Mouse (Mus musculus) intestine, embryonic 15.5 days (tissue): ENCODE results near the gene Cd151. TPM values are rescaled to one million over a fixed set of nuclear protein-coding genes. Genes with fewer than 3 reads are reported as not detected.
A peak's percentile ranks its signal among the peaks of the same experiment; 100 is the strongest.

ENCODE experiments used
- ATAC-seq: fragments of 200-750 bp; cut with Nextera tagmentation; 2 replicates; pipeline ENCODE4 v1.8.0; 2017; ENCODE audit warnings: moderate TSS enrichment, moderate library complexity
- H3K27ac ChIP-seq: fragments of 300-500 bp; sonication (generic); 2 replicates; pipeline ENCODE4 v1.5.1; 2015; ENCODE audit warnings: mild to moderate bottlenecking, inconsistent platforms
- H3K27me3 ChIP-seq: fragments of 300-500 bp; sonication (generic); replicated peaks from 2 replicates; pipeline ENCODE4 v1.6.1; 2015; ENCODE audit warnings: inconsistent platforms
- H3K36me3 ChIP-seq: fragments of 300-500 bp; sonication (generic); 2 replicates; pipeline ENCODE4 v1.6.1; 2015; ENCODE audit warnings: inconsistent platforms
- H3K4me1 ChIP-seq: fragments of 300-500 bp; sonication (generic); replicated peaks from 2 replicates; pipeline ENCODE4 v1.6.1; 2015; ENCODE audit warnings: inconsistent platforms
- H3K4me2 ChIP-seq: fragments of 300-500 bp; sonication (generic); replicated peaks from 2 replicates; pipeline ENCODE4 v1.6.1; 2015; ENCODE audit warnings: mild to moderate bottlenecking, inconsistent platforms
- H3K4me3 ChIP-seq: fragments of 300-500 bp; sonication (generic); replicated peaks from 2 replicates; pipeline ENCODE4 v1.5.1; 2015; ENCODE audit warnings: inconsistent platforms
- H3K9ac ChIP-seq: fragments of 300-500 bp; sonication (generic); 2 replicates; pipeline ENCODE4 v1.6.1; 2015; ENCODE audit warnings: inconsistent platforms
- H3K9me3 ChIP-seq: fragments of 300-500 bp; sonication (generic); 2 replicates; pipeline ENCODE4 v1.6.1; 2016; ENCODE audit warnings: inconsistent platforms
- WGBS: fragments of 180-500 bp; shearing (Covaris S2); methylation state at CpG from one replicate; pipeline ENCODE4 v1.1.7; 2015; 5-methylcytosine and 5-hydroxymethylcytosine counted together
- polyA plus RNA-seq: library from polyadenylated mRNA; unstranded; fragments of >200 nt; fragmentation: Nextera tagmentation; extraction: Ambion mirVana; gene quantifications from 2 replicates; pipeline ENCODE4 v1.2.1, GENCODE M21; 2015

Gene Cd151
- polyA plus RNA-seq, 1 experiment from 2014 or later: 21.5 TPM

DNA sequence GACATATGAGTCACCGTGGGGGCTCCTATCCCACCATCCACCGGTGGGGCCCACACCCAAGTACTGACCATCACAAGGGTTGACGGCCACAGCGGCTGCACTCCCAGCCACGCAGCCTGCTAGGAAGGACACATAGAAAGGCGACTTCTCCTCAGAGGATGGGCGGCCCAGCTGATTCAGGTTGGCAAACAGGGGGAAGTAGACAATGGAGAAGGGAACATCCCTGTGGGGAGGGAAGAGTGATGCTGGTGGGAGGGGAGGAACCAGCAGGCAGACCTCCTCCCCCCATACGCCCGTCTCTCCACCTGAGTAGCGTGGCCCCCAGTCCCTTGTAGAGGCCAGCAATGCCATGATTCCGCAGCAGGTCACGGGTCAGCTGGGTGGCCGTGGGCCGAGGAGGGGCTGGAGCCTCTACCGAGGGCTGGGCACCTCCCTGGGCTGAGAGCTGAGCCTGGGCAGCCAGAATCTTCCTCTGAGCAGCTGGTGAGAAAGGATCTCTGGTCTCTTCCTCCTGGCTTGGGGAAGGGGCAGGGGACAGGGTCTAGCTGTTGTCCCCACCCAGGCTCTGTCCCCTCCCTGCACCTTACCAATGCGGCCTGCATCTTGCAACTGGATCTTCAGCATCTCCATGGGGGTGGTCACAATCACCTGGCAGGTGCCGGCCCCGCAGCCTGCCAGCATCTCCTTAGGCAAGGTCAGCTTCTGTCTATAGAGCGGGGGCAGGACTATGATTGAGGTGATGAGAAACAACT, 35.6 kb upstream of the Cd151 start:
- Histone ChIP-seq H3K27ac (no peak overlapping the region), H3K9me3 (no peaks in the 10 kb centered on the region), H3K27me3 (no peaks in the 10 kb centered on the region), H3K4me1 (peaks cover 40% of the 10 kb centered on the region), H3K9ac (no peak overlapping the region), H3K4me2 (no peak overlapping the region), H3K36me3 (peaks cover 25% of the 10 kb centered on the region; the same call in 1 of the 2 replicates), H3K4me3 (no peak overlapping the region)
- 94% methylated on average over 19 of the region's 19 CpGs for WGBS
- no peak for ATAC-seq

DNA sequence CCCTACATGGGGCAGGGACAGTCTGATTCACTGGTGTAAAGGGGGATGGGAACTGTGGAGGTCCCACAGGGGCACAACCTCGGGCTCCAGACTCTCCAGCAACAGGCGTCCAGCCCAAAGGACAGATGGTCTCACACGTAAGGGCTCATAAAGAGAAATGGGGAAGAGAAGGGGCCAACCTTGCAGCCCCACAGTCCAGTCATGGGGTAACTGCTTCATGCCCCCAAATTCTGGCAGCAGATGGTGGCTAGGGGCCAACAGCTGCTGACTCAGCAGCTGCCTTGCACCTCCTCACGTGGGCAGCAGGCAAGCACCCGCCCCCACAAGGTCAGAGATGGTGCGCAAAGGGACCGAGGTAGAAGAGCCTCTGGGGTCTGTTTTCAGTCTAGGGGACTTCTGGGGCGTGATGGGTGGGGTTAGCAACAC, 35.0 kb upstream of the Cd151 start:
- Histone ChIP-seq H3K27me3 (no peaks in the 10 kb centered on the region), H3K4me3 (no peak overlapping the region), H3K27ac (no peak overlapping the region), H3K9ac (no peak overlapping the region), H3K9me3 (no peaks in the 10 kb centered on the region), H3K4me2 (no peak overlapping the region), H3K4me1 (peaks cover 40% of the 10 kb centered on the region), H3K36me3 (peaks cover 25% of the 10 kb centered on the region; the same call in 1 of the 2 replicates)
- no peak for ATAC-seq
- 78% methylated on average over 8 of the region's 8 CpGs for WGBS

GRCm38 (mm10) chr7:141432741-141433516, 34.3 kb upstream of the Cd151 start:
- H3K9ac ChIP-seq: 0 out of 2 replicates have a peak overlapping the region, but pooled peaks have one; percentile 56
- peaks cover 40% of the 10 kb centered on the region for H3K4me1 ChIP-seq
- no peaks in the 10 kb centered on the region for H3K27me3 ChIP-seq
- ATAC-seq: no peak
- 88% methylated on average over 6 of the region's 6 CpGs for WGBS
- H3K4me2 ChIP-seq: no peak overlapping the region
- H3K27ac ChIP-seq: no peak overlapping the region
- H3K9me3 ChIP-seq: no peaks in the 10 kb centered on the region
- peaks cover 25% of the 10 kb centered on the region; the same call in 1 of the 2 replicates for H3K36me3 ChIP-seq
- no peak overlapping the region for H3K4me3 ChIP-seq

DNA sequence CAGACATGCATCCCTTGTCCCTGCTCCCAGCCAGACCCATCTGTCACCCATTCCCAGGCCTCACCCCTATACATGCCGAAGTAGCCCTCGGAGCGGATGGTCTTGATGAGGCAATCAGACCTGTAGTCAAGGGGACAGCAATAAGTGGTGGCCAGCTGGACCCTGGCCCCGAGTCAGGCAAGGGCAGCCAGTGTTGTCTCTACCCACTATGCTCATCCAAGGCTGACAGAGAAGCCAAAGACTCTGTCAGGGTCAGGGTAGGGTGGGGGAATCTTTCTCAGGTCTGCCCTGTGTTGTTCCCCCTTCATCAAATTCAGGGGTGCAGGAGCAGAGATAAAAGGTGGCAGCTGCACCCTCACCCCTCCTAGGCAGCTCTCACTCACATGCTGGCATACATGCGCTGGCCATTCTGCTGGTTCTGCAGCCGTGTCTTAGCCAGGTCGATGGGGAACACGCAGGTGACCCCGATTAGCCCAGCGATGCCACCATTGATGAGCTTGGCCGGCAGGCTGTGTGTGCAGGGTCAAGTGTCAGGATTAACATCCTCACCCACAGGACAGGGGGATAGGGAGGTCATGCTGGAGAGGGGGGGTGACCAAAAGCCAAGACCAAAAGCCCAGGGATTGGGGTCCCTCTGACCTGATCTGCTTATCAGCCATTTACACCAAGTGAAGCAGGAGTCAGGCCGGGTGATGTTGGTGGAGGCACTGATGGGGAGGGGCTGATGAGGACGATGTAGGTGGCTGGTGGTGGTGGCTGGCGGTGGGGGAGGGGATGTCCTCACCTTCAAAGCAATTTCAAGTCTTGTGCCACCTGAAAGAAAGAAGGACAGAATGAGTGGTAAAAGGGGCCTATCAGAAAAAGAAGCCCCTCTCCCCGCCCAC, 33.4 kb upstream of the Cd151 start:
- Histone ChIP-seq H3K36me3 (peaks cover 28% of the 10 kb centered on the region; the same call in 1 of the 2 replicates), H3K27me3 (no peaks in the 10 kb centered on the region), H3K9me3 (no peaks in the 10 kb centered on the region), H3K27ac (no peak overlapping the region), H3K4me3 (peak overlapping the region; percentile 36), H3K9ac (peak overlapping the region; percentile 56), H3K4me2 (peak overlapping the region; percentile 94), H3K4me1 (peaks cover 40% of the 10 kb centered on the region)
- no peak for ATAC-seq
- WGBS: 70% methylated on average over 15 of the region's 15 CpGs

DNA sequence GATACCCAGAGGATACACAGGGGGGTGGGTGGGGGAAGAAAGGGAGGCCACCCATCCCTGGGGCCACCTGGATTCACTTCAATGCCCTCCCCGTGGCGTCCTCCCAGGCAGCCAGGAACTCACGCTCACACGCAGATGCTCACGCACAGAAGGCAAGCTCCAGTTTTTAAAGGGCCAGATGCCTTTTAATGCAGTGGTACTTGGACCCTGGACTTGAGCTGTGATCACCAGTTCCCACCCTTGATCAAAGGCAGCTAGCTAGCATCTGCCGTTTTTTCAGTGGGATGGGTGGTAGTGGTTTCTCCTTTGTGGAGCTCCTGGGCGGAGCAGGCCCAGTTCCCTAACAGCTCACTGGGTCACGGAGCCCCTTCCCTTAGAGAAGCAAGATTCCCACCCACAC, 32.7 kb upstream of the Cd151 start:
- Histone ChIP-seq H3K27me3 (no peaks in the 10 kb centered on the region), H3K9me3 (no peaks in the 10 kb centered on the region), H3K4me3 (peak overlapping the region; percentile 36), H3K27ac (no peak overlapping the region), H3K4me2 (peak overlapping the region; percentile 94), H3K4me1 (peaks cover 37% of the 10 kb centered on the region), H3K9ac (peak overlapping the region; percentile 56), H3K36me3 (peaks cover 28% of the 10 kb centered on the region; the same call in 1 of the 2 replicates)
- no peak for ATAC-seq
- WGBS: 10% methylated on average over 8 of the region's 8 CpGs

DNA sequence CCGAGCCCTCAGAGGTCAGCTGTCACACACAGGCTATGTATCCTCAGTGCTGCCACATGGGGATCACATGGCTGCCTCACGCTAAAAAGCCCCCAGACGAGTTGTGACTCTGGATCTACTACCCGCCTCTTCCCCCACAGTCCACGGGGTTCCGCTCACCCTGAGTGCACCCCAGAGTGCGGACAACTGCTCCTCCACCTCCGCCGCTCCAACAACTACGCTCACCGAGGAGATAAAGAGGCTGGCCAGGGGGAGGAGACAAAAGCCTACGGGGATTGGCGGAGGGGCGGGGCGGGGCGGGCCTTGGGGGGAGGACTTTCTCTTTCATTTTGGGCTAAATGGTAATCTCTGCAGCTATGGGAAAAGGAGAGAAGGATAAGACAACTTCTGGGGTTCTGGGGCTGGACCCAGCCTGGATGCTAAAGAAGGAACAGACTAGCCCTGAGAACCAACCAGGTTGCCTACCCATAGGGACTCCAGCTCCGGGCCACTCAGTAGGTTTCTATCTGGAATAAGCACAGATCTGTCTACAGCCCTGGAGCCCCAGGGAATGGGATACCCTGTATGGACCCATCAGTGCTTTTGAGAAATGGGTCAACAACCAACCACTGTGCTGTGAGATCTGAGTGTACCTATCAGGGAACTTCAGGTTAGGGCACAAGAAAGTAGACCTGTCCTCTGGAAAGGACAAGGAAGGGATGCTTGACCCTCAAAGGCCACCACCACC, 31.9 kb upstream of the Cd151 start:
- H3K9ac ChIP-seq: peak overlapping the region; percentile 56
- H3K36me3 ChIP-seq: peaks cover 28% of the 10 kb centered on the region; the same call in 1 of the 2 replicates
- peak overlapping the region; percentile 94 for H3K4me2 ChIP-seq
- H3K4me3 ChIP-seq: peak overlapping the region; percentile 36
- H3K27ac ChIP-seq: peak overlapping the region; percentile 11; the same call in 1 of the 2 replicates
- WGBS: 5% methylated on average over 17 of the region's 17 CpGs
- peak; percentile 46 for ATAC-seq
- H3K4me1 ChIP-seq: peaks cover 34% of the 10 kb centered on the region
- H3K27me3 ChIP-seq: no peaks in the 10 kb centered on the region
- no peaks in the 10 kb centered on the region for H3K9me3 ChIP-seq

- peak overlapping the region; percentile 94 for H3K4me2 ChIP-seq
- H3K4me3 ChIP-seq: no peak overlapping the region
Measured at GRCm38 (mm10) chr7:141435856-141436522, 31.2 kb upstream of the Cd151 start.

GRCm38 (mm10) chr7:141436523-141436892, 30.7 kb upstream of the Cd151 start:
- Histone ChIP-seq H3K9ac (peak overlapping the region; percentile 73; the same call in 1 of the 2 replicates), H3K36me3 (peaks cover 20% of the 10 kb centered on the region; the same call in 1 of the 2 replicates), H3K9me3 (no peaks in the 10 kb centered on the region), H3K4me3 (peak overlapping the region; percentile 60), H3K4me2 (peak overlapping the region; percentile 94), H3K27me3 (no peaks in the 10 kb centered on the region), H3K4me1 (peaks cover 42% of the 10 kb centered on the region), H3K27ac (no peak overlapping the region)
- WGBS: 63% methylated on average over 2 of the region's 2 CpGs
- ATAC-seq: no peak

More at GRCm38 (mm10) chr7:141435856-141436522, 31.2 kb upstream of the Cd151 start:
- WGBS: 72% methylated on average over 9 of the region's 9 CpGs
- no peak for ATAC-seq
- Histone ChIP-seq H3K4me1 (peaks cover 38% of the 10 kb centered on the region), H3K36me3 (peaks cover 25% of the 10 kb centered on the region; the same call in 1 of the 2 replicates), H3K27ac (peak overlapping the region; percentile 11; the same call in 1 of the 2 replicates), H3K9me3 (no peaks in the 10 kb centered on the region), H3K9ac (no peak overlapping the region), H3K27me3 (no peaks in the 10 kb centered on the region)

DNA sequence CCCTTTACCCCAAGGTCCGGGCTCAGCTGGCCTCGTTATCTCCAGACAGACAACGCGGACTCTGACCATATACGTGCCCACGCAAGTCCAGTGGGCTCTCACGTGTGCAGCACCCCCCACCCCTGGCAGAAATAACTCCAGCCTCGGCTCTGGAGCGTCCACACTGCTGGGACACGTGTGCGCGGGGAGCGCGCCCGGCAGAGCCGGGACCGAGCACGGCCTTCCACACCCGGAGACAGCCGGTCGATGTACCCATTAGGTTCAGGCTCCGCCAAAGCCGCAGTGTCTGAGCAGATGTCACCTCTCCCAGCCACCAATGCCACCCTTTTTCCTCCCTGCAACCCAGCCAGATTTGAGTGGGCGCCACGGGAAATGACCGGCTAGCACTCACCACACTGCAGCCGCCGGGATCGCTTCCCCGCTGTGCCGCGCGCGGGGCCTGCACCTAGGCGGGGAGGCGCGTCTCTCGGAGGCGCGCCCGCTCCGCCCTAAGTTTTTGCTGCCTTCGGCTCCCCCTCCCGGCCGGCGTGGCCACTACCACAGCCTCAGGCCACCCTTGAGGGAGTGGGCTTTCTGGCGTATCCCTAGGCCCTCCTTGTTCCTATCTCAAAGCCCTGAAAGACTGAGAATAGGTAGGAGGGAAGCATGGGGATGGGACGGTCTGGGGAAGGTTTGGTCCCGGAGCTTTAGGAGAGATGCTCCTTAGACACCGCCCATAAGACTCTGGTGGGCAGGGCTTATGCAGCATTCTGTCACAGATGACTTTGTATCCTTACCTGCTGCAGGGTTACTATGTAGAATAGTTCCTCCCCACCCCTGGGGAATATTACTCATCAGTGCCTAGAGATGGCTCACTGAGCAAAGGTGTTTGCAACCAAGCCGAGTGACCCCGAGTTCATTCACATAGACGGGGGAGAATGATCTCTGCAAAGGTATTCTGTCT, 29.7 kb upstream of the Cd151 start, which contains the start of gene Slc25a22:
TSS of gene Slc25a22 (minus strand) at position 715 of the 943 bp plus-strand sequence.
- H3K27me3 ChIP-seq: no peaks in the 10 kb centered on the region
- WGBS: 6% methylated on average over 52 of the region's 53 CpGs
- peak within 1 kb of the TSS; percentile 64; the same call in 1 of the 2 replicates for H3K27ac ChIP-seq
- H3K9ac ChIP-seq: peak within 1 kb of the TSS; percentile 73
- H3K4me1 ChIP-seq: peaks cover 50% of the 10 kb centered on the region
- H3K4me3 ChIP-seq: peak within 1 kb of the TSS; percentile 60
- ATAC-seq: peak; percentile 87
- no peaks in the 10 kb centered on the region for H3K9me3 ChIP-seq
- peaks cover 11% of the 10 kb centered on the region; the same call in 1 of the 2 replicates for H3K36me3 ChIP-seq
- H3K4me2 ChIP-seq: peak within 1 kb of the TSS; percentile 94
